Mouse (Mus musculus) layer of hippocampus, adult 9-10 months (tissue): ENCODE data around the gene Vac14.

Experiments used
- DNase-seq: peaks from one replicate; pipeline ENCODE4 v3.0.0; 2022; ENCODE audit warnings: low spot score

Vac14 gene

DNA sequence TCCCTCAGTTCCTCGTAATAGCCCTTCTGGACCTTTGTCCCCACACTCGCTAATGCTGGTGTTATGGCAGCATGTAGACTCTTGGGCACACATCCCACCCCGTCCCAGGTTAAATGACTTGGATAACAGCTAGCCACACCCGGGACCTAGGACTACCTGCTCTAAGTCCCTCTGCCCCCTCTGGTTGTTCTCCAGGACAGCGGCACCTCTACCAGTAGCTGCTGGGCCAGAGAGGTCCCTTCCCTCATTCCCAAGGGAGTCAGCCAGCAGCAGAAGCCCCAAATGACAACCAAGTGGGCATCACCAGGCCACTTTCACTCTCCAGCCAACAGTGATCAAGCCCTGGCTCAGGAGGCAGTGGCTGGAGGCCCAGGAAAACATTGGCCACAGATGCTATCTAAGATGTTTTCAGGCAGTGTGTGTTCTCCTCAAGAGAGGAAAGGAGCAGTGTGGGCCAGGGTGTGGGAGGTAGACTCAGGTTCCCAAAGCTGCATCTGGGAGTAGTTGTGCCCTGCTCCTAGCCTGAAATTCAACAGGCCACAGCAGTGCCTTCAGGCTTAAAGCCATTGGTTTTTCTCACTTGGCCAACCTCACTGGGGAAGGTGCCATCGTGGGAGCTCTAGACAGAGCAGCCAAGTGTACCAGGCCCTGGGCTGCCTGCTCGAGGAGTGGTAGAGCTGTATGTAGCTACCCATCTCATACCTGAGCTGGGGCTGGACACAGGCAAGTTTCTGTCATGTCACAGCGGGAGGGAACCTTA, 100.0 kb downstream of the Vac14 start:
- no peak for DNase-seq

DNA sequence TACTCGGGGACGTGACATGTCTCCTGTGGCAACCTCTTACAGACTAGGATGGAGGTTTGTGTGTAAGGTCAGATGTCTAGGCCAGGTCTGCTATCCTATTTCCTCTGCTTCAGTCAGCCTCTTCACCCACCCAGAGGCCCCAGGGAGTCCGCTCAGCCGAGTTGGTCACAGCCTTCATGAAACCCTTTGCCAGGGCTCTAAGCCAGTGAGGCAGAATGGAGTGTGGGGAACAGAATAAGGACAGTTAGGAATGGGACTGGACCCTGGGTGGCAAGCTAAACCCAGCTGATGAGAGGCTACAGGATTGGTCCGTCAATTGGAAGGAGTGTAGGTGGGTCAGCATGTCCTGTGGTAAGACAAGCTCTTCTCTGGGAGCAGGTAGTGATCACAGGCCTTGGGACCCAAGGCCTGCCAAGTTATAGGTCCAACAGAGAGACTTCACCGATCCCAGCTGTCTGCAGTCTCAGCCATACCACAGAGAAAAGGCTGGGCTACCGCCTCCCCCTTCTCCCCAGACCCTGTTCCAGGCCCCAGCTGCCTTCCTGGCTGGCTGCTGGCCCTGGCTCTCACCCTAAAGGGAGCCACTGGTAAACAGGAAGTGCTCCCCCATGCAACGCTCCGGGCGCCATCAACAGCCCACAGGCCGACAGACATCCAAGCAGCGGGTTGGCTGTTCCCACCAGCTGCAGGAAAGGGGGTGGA, 100.7 kb downstream of the Vac14 start:
- no peak for DNase-seq

DNA sequence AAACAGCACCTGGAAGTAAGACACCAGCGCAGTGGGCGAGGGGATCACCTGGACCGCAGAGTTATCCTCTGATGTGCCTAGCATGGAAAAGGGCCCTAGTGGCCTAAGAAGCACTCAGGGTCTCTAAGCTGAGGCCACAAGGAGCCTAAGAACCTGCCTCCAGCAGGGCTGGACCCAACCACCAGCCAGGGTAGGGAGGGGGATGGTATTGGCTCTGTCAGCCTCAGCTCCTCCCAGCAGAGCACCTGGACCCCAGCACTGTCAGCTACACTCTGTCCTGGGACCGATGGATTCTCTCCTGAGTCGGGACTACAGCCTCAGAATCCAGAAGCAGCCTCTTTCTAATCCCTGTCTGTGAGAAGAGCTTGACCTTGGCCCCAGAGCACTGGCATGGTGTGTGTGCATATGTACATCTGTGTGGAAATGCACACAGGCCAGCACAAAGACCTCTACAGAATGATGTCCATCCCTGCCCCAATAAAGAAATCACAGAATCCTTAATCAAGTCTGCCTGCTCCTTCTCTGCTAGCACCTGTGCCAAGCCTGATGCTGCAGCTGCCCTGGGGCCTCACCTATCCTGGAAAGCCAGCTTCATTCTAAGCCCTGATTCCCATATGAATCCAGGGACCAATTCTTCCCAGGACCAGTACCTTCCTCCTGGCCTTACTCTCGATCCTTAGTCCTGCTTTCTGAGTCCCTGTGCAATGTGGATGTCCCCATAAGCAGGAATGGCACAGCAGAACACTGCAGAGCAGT, 101.7 kb downstream of the Vac14 start:
- no peak for DNase-seq

DNA sequence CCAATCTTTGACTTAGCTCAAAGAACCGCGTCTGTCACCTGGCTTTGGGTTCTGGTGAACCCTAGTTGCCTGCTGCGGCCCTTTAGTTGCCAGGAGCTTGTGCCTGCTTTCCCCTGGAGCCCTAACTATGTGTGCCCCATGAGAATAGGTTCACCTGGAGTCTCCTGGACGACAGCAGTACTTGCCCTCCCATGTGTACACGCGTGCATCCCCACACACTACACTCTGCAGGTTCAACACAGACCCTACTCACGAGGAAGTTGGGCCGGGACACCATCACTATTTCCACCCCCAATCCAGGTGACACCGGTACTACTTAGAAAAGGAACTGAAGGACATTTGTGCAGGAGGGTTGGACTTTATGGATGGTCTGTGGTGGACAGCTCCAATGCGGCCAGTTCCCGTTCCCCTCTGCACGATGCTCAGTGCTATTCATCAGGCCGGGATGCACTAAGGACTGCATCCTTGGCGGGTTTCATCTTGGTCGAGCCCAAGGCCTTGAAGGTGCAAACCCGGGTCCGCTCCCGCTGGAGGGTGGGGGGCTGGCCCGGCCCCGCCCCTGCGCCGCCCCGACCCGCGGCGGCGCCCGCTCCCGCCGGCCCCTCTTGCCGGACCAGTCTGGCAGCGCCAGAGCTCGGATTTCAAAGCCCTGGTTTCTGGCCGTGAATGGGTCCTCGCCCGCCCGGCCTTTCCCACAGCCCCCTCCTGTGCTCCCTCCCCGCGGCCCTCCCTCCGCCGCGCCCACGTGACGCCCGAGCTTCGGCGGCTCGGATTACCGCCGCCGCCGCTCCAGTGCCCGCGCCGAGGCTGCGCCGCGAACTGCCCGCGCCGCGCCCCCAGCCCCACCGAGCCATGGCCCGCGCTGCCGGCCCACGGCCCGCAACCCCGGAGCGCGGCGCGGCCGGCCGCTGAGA, 102.6 kb downstream of the Vac14 start, which contains the start of gene Mtss1l:
Mtss1l (plus strand) TSS at position 792 of the 914 bp plus-strand sequence.
- DNase-seq: no peak

DNA sequence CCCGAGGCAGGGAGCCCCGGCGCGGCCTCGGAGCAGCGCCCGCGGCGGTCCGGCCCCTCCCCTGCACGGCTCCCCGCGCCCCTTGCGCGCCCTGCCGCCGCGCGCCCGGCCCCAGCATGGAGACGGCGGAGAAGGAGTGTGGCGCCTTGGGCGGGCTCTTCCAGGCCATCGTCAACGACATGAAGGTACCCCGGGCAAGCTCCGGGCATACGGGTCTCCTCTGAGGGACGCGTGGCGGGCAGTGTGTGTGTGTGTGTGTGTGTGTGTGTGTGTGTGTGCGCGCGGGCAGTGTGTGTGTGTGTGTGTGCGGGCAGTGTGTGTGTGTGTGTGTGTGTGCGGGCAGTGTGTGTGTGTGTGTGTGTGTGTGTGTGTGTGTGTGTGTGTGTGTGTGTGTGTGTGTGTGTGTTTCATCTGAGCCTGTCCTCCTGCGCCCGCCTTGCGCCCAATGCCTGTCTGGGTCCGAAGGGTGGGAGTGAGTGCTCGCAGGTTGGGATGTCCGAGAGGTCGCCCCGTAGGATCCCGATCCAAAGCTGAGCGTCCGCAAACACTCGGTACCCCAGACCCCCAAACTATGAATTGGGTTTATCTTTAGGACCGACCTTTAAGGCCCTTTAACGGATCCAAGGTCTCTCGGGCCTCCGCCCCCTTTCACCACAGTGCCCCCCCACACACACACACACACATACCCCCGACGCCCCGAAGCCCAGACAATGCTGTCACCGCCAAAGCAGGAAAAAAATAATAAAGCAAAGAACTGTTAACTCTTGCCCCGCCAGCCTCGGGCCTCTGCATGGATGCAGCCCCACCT, 103.4 kb downstream of the Vac14 start:
- DNase-seq: no peak

DNA sequence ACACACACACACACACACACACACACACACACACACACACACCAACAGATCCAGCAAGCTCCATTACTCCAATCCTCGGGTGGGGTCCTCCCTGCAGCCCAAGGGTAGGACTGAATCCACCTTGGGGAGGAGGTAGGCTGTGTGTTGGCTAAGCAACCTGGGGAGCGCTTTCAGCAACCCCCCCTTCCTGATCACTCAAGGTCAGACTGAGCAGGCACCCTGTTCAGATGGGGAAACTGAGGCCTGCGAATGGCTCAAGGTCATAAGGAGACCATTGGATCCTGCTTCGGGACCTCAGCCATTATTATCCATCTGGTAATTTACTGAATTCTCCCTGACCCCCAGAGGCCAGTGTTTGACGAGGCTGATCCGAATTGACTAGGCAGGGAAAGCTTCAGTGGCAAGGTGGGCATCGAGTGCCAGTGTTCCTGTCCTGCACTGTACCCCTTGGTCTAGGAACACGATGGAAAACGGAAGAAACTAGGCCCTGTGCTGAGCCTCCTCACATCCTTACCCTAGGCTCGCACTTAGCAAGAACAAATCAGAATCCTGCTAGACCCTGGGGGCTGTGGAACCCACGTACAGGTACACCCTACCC, 104.1 kb downstream of the Vac14 start:
- DNase-seq: no peak

DNA sequence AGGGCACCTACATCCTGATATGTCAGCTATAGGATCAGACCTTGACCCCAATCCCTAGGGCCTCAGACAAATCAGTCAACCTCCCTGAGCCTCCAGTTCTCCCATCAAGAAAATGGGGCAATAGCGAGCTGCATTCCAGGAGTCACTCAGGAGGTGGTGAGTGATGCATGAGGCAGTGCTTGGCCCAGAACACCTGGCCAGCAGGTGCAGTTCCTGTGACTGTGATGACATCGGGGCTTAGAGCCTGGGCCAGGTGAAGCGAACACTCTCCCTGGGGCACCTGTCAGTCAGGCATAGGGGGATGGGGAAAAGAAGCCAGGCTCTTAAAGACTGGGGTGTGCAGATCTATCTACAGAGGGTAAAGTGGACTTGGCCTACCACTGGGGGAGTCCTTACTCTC, 106.1 kb downstream of the Vac14 start:
- no peak for DNase-seq

DNA sequence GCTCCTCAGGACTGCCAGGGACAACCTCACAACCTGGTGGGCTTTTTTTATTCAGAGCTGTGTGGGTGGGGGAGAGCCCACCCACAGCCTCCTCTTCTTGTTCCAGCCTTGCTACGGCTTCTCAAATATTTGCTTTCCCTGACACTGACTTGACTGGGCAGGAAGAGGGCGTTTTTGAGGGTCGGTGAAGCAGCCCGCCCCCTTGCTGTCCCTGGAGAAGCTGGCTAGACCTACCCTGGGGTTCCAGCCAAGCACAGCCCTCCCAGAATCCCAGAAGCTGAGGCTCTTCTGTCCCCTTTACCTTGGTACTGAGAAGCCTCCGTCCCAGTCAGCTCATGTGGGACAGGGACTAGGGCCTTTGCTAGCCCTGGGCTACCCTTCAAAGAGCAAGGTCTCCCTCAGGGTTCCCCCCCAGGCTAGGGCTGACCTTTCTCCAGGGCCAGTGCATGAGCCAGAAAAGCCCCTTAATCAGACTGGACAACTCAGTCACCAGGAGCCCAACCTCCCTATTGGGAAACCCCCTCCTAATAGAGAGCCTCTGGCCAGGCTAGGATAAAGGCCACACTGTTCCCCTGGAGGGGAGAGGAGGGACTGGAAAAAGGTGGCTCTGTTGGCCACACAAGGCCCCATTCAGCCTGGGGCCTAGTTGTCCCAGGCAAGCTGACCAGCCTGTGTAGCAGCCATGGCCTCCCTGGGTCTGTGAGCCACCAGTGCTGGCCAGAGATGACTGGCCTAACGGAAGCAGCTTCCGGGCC, 106.9 kb downstream of the Vac14 start:
- DNase-seq: peak; percentile 54

DNA sequence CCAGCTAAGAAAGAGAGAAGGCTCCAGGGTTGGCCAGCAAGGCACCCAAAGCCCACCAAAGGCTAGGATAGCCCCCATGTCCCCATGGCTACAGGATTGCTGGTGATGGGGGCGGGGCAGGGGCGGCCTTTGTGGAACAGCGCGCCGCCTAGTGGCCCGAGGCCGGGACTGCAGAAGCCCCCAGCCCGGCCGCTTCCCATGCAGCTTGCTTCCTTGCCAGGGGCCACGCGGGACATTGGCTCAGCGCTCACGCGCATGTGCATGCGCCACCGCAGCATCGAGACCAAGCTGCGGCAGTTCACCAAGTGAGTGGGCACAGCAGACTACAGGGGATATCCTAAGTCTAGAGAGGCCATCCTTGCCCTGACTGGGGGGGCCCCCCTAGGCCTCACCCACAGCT, 108.5 kb downstream of the Vac14 start:
- no peak for DNase-seq

DNA sequence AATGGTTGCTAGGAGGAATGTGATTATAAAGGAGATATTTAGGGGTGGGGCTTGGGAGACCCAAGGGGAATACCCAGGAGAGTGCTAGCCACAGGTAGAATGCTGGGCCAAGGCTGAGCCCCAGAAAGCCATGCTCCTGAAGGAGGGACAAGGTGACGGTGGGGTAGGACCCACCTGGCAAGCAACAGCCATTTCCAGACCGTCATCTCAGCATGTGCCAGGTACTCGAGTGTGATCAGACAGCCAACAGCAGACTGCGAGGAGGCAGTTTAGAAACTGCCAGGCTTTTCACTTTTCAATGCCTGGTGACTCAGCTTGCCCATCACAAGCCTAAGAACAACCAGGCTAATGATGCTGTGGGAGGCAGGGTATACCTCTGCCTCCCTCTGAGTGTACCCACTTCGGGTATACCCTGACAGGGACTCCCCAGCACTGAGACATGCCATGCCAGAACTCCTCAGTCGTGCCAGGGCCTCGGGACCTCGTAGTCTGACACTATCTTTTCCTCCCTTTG, 113.0 kb downstream of the Vac14 start:
- no peak for DNase-seq

DNA sequence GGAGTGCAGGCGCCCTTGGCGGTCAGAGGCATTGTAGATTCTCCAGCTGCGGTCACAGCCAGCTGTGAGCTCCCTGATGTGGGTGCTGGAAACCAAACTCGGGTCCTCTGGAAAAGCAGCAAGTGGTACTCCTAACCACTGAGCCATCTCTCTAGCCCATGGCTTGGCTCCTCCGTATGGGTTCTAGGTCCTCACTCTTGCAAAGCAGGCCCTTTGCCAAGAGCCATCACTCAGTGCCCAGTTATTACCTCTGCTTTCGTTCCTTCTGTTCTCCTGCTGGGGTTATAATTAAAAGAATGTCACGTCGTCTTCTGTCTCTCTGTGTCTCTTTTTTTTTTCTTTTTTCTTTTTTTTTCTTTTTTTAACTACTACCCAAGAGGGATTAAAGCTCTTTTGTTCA, 114.7 kb downstream of the Vac14 start:
- no peak for DNase-seq

DNA sequence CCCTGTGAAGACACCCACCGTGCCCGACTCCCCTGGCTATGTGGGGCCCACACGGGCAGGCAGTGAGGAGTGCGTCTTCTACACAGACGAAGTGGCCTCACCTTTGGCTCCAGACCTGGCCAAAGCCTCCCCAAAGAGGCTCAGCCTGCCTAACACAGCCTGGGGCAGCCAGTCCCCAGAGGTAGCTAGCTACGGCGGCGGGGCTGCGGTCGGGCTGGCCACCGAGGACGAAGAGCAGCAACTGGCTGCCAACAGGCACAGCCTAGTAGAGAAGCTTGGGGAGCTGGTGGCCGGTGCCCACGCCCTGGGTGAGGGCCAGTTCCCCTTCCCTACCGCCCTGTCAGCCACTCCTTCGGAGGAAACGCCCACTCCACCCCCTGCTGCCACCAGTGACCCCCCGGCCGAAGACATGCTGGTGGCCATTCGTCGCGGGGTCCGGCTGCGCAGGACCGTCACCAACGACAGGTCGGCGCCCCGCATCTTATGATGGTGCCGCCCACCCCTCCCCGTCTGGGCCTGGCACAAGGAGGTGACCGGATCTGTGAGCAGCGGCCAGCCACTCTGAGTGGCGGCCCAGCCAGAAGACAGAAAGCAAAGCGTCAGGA, 120.3 kb downstream of the Vac14 start:
- no peak for DNase-seq

DNA sequence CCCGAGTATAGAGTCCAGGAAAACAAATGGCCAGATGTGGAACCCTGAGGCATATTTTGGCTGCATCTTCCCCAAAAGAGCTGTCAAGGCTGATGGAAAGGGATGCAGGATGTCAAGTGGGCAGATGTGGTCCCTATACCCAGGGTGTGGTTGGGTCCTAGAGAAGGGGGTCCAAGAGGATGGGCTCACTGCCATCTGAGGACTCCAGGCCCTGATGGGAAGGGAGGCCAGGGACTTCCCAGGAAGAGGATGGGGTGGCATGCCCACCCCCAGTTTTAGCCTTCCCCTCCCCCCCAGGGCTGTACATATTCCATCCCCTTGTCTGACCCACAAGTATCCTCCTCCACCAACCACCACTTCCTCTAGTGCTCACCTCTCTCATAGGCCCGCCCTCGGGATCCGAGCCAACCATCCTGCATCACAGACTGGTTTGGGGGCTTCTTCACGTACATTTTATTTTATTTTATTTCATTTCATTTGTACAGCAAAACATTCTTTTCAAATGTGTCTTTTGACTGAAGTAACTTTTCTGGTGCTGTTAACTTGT, 122.3 kb downstream of the Vac14 start:
- DNase-seq: no peak

DNA sequence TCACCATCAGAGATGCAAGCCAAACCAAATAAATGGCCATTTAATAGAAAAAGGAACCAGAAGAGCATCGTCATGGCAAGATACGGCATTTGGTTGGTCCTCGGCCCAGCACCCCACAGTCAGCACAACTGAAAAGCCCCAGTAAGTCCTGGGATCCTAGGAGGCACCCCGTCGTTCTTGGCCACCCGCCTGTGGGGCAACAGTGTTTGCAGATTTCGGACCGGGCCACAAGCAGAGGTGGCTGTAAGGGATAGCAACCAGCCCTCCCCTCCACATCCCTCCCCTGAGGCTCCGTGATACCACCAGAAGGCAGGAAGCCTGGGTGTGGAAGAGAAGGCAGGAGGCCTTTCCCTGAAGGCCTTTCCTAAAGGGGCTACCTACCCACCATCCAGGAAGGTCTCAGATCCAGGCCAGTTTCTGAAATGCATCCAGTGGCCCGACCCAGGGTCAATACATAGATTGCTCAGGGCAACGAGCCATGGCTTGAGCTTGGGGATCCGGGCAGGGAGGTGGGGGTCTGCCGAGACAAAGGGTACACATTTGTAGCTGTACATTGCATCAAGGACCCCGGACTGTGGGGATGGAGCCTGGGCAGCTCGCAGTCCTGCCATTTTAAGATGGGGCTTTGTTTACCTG, 123.5 kb downstream of the Vac14 start:
- no peak for DNase-seq

DNA sequence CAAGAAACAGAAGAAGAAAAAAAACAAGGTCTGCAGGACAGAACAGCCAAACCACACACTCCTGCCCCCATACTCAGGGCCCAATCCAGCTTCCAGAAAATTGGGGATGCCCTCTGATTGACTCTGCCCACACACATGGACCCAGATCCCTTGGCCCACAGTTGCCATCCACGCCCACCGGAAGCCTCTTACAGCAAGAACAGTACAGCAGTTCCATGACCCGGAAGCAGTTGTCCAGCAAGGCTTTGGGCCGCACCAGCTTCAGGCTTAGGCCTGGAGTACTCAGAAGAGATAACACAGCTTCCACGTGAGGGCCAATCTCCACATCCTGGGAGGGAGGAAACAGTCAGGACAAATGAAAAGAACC, 124.0 kb downstream of the Vac14 start:
- no peak for DNase-seq

DNA sequence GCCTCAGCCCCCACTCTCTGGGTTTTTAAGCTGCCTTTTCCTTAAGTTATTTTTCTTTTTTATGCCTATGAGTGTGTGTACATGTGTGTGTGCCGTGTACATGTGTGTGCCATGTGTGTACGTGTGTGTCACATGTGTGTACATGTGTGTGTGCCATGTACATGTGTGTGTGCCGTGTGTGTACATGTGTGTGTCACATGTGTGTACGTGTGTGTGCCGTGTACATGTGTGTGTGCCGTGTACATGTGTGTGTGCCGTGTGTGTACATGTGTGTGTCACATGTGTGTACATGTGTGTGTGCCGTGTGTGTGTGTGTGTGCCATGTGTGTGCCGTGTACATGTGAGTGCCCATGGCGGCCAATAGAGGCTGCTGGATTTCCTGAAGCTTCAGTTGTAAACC, 126.8 kb downstream of the Vac14 start:
- no peak for DNase-seq

DNA sequence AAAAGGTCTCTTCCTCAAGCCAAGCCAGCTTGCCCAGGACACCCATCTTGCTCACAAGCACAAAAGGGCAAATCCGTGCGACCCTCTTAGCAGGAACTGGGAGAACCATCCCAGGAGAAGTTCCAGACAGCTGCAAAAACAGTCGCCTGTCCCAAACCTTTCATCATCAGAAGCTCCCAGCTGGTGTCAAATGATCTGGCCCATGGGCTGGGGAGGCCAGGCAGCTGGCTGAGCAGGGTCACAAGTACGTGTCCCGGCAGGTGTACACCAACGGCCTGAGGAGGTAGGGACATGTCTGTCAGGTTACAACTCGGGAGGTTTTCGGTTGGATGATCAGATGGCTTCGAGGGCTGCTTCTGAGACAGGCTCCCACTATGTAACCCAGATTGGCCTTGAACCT, 128.3 kb downstream of the Vac14 start:
- DNase-seq: no peak

DNA sequence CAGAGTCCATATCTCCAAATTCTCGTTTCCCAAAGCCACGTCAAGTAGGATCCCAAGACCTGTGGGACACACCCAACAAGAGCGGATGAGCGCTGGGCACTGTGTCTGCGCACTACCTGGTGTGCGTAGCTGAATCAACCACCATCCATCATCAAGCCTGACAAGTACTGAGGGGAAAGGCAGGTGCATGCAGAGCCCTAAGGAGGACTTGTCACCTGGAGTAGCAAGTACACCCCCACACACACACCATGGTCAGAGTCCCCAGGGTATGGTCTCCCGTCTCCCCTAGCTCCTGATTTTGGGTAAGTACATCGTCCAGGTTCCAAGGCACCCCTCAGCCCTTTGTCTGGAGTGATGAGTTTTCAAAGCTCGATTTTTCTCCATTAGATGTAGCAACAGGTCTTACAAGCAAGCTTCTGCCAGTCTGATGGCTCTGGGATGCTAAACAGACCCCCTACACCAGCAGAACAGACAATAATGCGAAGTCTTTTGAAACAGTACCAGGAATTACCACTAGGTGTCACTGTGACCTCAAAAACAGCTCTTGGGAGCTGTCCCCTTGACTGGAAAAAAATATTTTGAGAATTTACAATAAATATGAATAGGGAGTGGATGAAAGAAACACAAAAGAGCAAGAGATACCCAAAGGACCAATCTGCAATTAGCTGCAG, 131.2 kb downstream of the Vac14 start:
- peak; percentile 68 for DNase-seq
